Mouse (Mus musculus): ENCODE measurements around the gene Gm6217.
"Not testable (repeated sequence)": the region's sequence is repeated elsewhere in the genome, so short reads cannot be mapped to it uniquely, and the experiment has no call there.

Gm6217 gene

GRCm38 (mm10) chr1:82931326-82931725 lies at the start of gene Gm6217:
Gm6217 (minus strand) TSS chr1:82931399.
- not testable (repeated sequence) for H3K36me3 ChIP-seq (ENCODE audit: control insufficient read depth, insufficient read depth, low read length, poor library complexity, severe bottlenecking); DNase-seq (ENCODE audit: low read depth, low spot score); H3K27me3 ChIP-seq (ENCODE audit: control insufficient read depth, insufficient read depth, low read length, poor library complexity, severe bottlenecking)

GRCm38 (mm10) chr1:82977840-82978239 lies 46.6 kb upstream of the Gm6217 start:
- Histone ChIP-seq H3K36me3 (ENCODE audit: control insufficient read depth, insufficient read depth, low read length, poor library complexity, severe bottlenecking) (no peaks in the 10 kb centered on the region), H3K27me3 (ENCODE audit: control insufficient read depth, insufficient read depth, low read length, poor library complexity, severe bottlenecking) (no peaks in the 10 kb centered on the region; the same call in 1 of the 2 replicates)
- no peak for DNase-seq (ENCODE audit: low read depth, low spot score)

GRCm38 (mm10) chr1:82975750-82976149 lies 44.6 kb upstream of the Gm6217 start:
- no peak for DNase-seq (ENCODE audit: low read depth, low spot score)
- Histone ChIP-seq H3K36me3 (ENCODE audit: control insufficient read depth, insufficient read depth, low read length, poor library complexity, severe bottlenecking) (no peaks in the 10 kb centered on the region), H3K27me3 (ENCODE audit: control insufficient read depth, insufficient read depth, low read length, poor library complexity, severe bottlenecking) (no peaks in the 10 kb centered on the region)

GRCm38 (mm10) chr1:82974342-82974741 lies 43.1 kb upstream of the Gm6217 start:
- no peaks in the 10 kb centered on the region for H3K36me3 ChIP-seq (ENCODE audit: control insufficient read depth, insufficient read depth, low read length, poor library complexity, severe bottlenecking)
- DNase-seq (ENCODE audit: low read depth, low spot score) = no peak
- no peaks in the 10 kb centered on the region for H3K27me3 ChIP-seq (ENCODE audit: control insufficient read depth, insufficient read depth, low read length, poor library complexity, severe bottlenecking)

- DNase-seq (ENCODE audit: low read depth, low spot score) = no peak
- H3K27me3 ChIP-seq (ENCODE audit: control insufficient read depth, insufficient read depth, low read length, poor library complexity, severe bottlenecking) = no peaks in the 10 kb centered on the region
Measured at GRCm38 (mm10) chr1:82973901-82974300, 42.7 kb upstream of the Gm6217 start.

GRCm38 (mm10) chr1:82973244-82973643 lies 42.0 kb upstream of the Gm6217 start:
- Histone ChIP-seq H3K27me3 (ENCODE audit: control insufficient read depth, insufficient read depth, low read length, poor library complexity, severe bottlenecking) (no peaks in the 10 kb centered on the region), H3K36me3 (ENCODE audit: control insufficient read depth, insufficient read depth, low read length, poor library complexity, severe bottlenecking) (no peaks in the 10 kb centered on the region)
- no peak for DNase-seq (ENCODE audit: low read depth, low spot score)

More at GRCm38 (mm10) chr1:82973901-82974300, 42.7 kb upstream of the Gm6217 start:
- H3K36me3 ChIP-seq (ENCODE audit: control insufficient read depth, insufficient read depth, low read length, poor library complexity, severe bottlenecking) = no peaks in the 10 kb centered on the region

GRCm38 (mm10) chr1:82972046-82972445 lies 40.8 kb upstream of the Gm6217 start:
- no peak for DNase-seq (ENCODE audit: low read depth, low spot score)
- Histone ChIP-seq H3K36me3 (ENCODE audit: control insufficient read depth, insufficient read depth, low read length, poor library complexity, severe bottlenecking) (no peaks in the 10 kb centered on the region), H3K27me3 (ENCODE audit: control insufficient read depth, insufficient read depth, low read length, poor library complexity, severe bottlenecking) (no peaks in the 10 kb centered on the region)

GRCm38 (mm10) chr1:82966413-82966812 lies 35.2 kb upstream of the Gm6217 start:
- no peak for DNase-seq (ENCODE audit: low read depth, low spot score)
- H3K27me3 ChIP-seq (ENCODE audit: control insufficient read depth, insufficient read depth, low read length, poor library complexity, severe bottlenecking) = no peaks in the 10 kb centered on the region
- no peaks in the 10 kb centered on the region for H3K36me3 ChIP-seq (ENCODE audit: control insufficient read depth, insufficient read depth, low read length, poor library complexity, severe bottlenecking)

- H3K36me3 ChIP-seq (ENCODE audit: control insufficient read depth, insufficient read depth, low read length, poor library complexity, severe bottlenecking) = no peaks in the 10 kb centered on the region
- H3K27me3 ChIP-seq (ENCODE audit: control insufficient read depth, insufficient read depth, low read length, poor library complexity, severe bottlenecking) = no peaks in the 10 kb centered on the region
- DNase-seq (ENCODE audit: low read depth, low spot score) = no peak
Measured at GRCm38 (mm10) chr1:82959870-82960385, 28.7 kb upstream of the Gm6217 start, which contains the start of gene Gm47955. Gm47955 (plus strand) TSS chr1:82960286.

GRCm38 (mm10) chr1:82955913-82956312 lies 24.7 kb upstream of the Gm6217 start, which contains the start of gene Gm7544:
Gm7544 (minus strand) TSS chr1:82956013.
- not testable (repeated sequence) for H3K36me3 ChIP-seq (ENCODE audit: control insufficient read depth, insufficient read depth, low read length, poor library complexity, severe bottlenecking); DNase-seq (ENCODE audit: low read depth, low spot score); H3K27me3 ChIP-seq (ENCODE audit: control insufficient read depth, insufficient read depth, low read length, poor library complexity, severe bottlenecking)

- no peaks in the 10 kb centered on the region for H3K36me3 ChIP-seq (ENCODE audit: control insufficient read depth, insufficient read depth, low read length, poor library complexity, severe bottlenecking)
- H3K27me3 ChIP-seq (ENCODE audit: control insufficient read depth, insufficient read depth, low read length, poor library complexity, severe bottlenecking) = no peaks in the 10 kb centered on the region
- no peak for DNase-seq (ENCODE audit: low read depth, low spot score)
Measured at GRCm38 (mm10) chr1:82948601-82949000, 17.4 kb upstream of the Gm6217 start.

GRCm38 (mm10) chr1:82946029-82946428 lies 14.8 kb upstream of the Gm6217 start:
- H3K27me3 ChIP-seq (ENCODE audit: control insufficient read depth, insufficient read depth, low read length, poor library complexity, severe bottlenecking); H3K36me3 ChIP-seq (ENCODE audit: control insufficient read depth, insufficient read depth, low read length, poor library complexity, severe bottlenecking); DNase-seq (ENCODE audit: low read depth, low spot score): not testable (repeated sequence)

GRCm38 (mm10) chr1:82943295-82943694 lies 12.1 kb upstream of the Gm6217 start, which contains the start of gene A030003K21Rik:
A030003K21Rik (minus strand) TSS chr1:82943388.
- not testable (repeated sequence) for H3K36me3 ChIP-seq (ENCODE audit: control insufficient read depth, insufficient read depth, low read length, poor library complexity, severe bottlenecking); DNase-seq (ENCODE audit: low read depth, low spot score); H3K27me3 ChIP-seq (ENCODE audit: control insufficient read depth, insufficient read depth, low read length, poor library complexity, severe bottlenecking)

GRCm38 (mm10) chr1:82942505-82942904 lies 11.3 kb upstream of the Gm6217 start:
- H3K27me3 ChIP-seq (ENCODE audit: control insufficient read depth, insufficient read depth, low read length, poor library complexity, severe bottlenecking); H3K36me3 ChIP-seq (ENCODE audit: control insufficient read depth, insufficient read depth, low read length, poor library complexity, severe bottlenecking); DNase-seq (ENCODE audit: low read depth, low spot score): not testable (repeated sequence)

- H3K36me3 ChIP-seq (ENCODE audit: control insufficient read depth, insufficient read depth, low read length, poor library complexity, severe bottlenecking) = no peaks in the 10 kb centered on the region
Measured at GRCm38 (mm10) chr1:82938666-82939065, 7.5 kb upstream of the Gm6217 start.

GRCm38 (mm10) chr1:82930558-82930957 lies 641 bp downstream of the Gm6217 start:
- not testable (repeated sequence) for H3K27me3 ChIP-seq (ENCODE audit: control insufficient read depth, insufficient read depth, low read length, poor library complexity, severe bottlenecking); H3K36me3 ChIP-seq (ENCODE audit: control insufficient read depth, insufficient read depth, low read length, poor library complexity, severe bottlenecking); DNase-seq (ENCODE audit: low read depth, low spot score)

More at GRCm38 (mm10) chr1:82938666-82939065, 7.5 kb upstream of the Gm6217 start:
- no peaks in the 10 kb centered on the region for H3K27me3 ChIP-seq (ENCODE audit: control insufficient read depth, insufficient read depth, low read length, poor library complexity, severe bottlenecking)
- no peak for DNase-seq (ENCODE audit: low read depth, low spot score)
